Mouse (Mus musculus) liver, adult 2 months (tissue): ENCODE measurements around the gene L3mbtl4. TPM values are rescaled to one million over a fixed set of nuclear protein-coding genes. Genes with fewer than 3 reads are reported as not detected.

Experiments
- DNase-seq: peaks from one replicate; pipeline ENCODE4 v3.0.0-alpha.2; 2011; ENCODE audit warnings: low read depth, low spot score; ENCODE audit errors: extremely low read depth
- H3K27ac ChIP-seq: fragments of 200-500 bp; replicated peaks from 2 replicates; pipeline ENCODE4 v1.5.1; 2012; ENCODE audit warnings: low read depth, mild to moderate bottlenecking, control low read depth, inconsistent platforms, low read length; ENCODE audit not compliant: insufficient read depth
- H3K27me3 ChIP-seq: fragments of 200-500 bp; 2 replicates; pipeline ENCODE4 v1.6.1; 2012; ENCODE audit warnings: mild to moderate bottlenecking, moderate library complexity, low read length, inconsistent platforms; ENCODE audit not compliant: control insufficient read depth, insufficient read depth
- H3K36me3 ChIP-seq: fragments of 200-500 bp; 2 replicates; pipeline ENCODE4 v1.6.1; 2012; ENCODE audit warnings: low read length, inconsistent platforms; ENCODE audit not compliant: control insufficient read depth, insufficient read depth
- H3K4me1 ChIP-seq: fragments of 200-500 bp; 2 replicates; pipeline ENCODE4 v1.6.1; 2011; ENCODE audit warnings: low read length; ENCODE audit not compliant: control insufficient read depth, insufficient read depth
- H3K4me3 ChIP-seq: fragments of 200-500 bp; 2 replicates; pipeline ENCODE4 v1.5.1; 2011; ENCODE audit warnings: low read depth, mild to moderate bottlenecking, control low read depth, low read length, moderate library complexity; ENCODE audit not compliant: insufficient read depth
- H3K79me2 ChIP-seq: fragments of 200-500 bp; 2 replicates; pipeline ENCODE4 v1.6.1; 2012; ENCODE audit warnings: inconsistent platforms, mild to moderate bottlenecking, low read length, moderate library complexity; ENCODE audit not compliant: control insufficient read depth, insufficient read depth
- H3K9ac ChIP-seq: fragments of 200-500 bp; 2 replicates; pipeline ENCODE4 v1.6.1; 2012; ENCODE audit warnings: low read depth, mild to moderate bottlenecking, control low read depth, inconsistent platforms, low read length
- CTCF ChIP-seq: fragments of 200-500 bp; IDR thresholded peaks from 2 replicates; pipeline ENCODE4 v1.5.1; 2011; ENCODE audit warnings: low read depth, low read length, control low read depth
- POLR2A ChIP-seq: fragments of 200-500 bp; IDR thresholded peaks from 2 replicates; pipeline ENCODE4 v1.6.1; 2011; ENCODE audit warnings: low read length, control low read depth; ENCODE audit not compliant: insufficient read depth; ENCODE audit errors: extremely low read depth
- WGBS: fragments of 180-500 bp; shearing (Covaris S2); methylation state at CpG from one replicate; pipeline ENCODE4 v1.1.7; 2018; 5-methylcytosine and 5-hydroxymethylcytosine counted together
- polyA plus RNA-seq: library from polyadenylated mRNA; depleted of rRNA; stranded (reverse); fragments of >200 nt; gene quantifications from 2 replicates; pipeline ENCODE4 v1.2.3, GENCODE M21; 2012
- total RNA-seq: library from RNA; depleted of rRNA; stranded (reverse); fragments of >200 nt; gene quantifications from 2 replicates; pipeline ENCODE4 v1.2.3, GENCODE M21; 2014

Gene L3mbtl4
- total and polyA plus RNA-seq, 2 experiments, result not detected

GRCm38 (mm10) chr17:68748296-68748695 lies 474.7 kb downstream of the L3mbtl4 start:
- WGBS, result 48% methylated on average over 1 of the region's 1 CpGs
- Histone ChIP-seq H3K4me3 (no peak overlapping the region), H3K27ac (no peak overlapping the region), H3K36me3 (no peaks in the 10 kb centered on the region), H3K4me1 (no peaks in the 10 kb centered on the region), H3K79me2 (no peaks in the 10 kb centered on the region), H3K27me3 (no peaks in the 10 kb centered on the region), H3K9ac (no peak overlapping the region)
- no peak for TF ChIP-seq POLR2A
- TF ChIP-seq CTCF, result no peak
- DNase-seq, result no peak

- 72% methylated on average over 6 of the region's 6 CpGs for WGBS
- Histone ChIP-seq H3K27ac (no peak overlapping the region), H3K4me3 (no peak overlapping the region), H3K36me3 (no peaks in the 10 kb centered on the region), H3K79me2 (no peaks in the 10 kb centered on the region), H3K4me1 (no peaks in the 10 kb centered on the region), H3K27me3 (no peaks in the 10 kb centered on the region), H3K9ac (no peak overlapping the region)
- TF ChIP-seq CTCF (no peak), POLR2A (no peak)
- DNase-seq, result no peak
Measured at GRCm38 (mm10) chr17:68750513-68750912, 476.9 kb downstream of the L3mbtl4 start.

- Histone ChIP-seq H3K79me2 (no peaks in the 10 kb centered on the region), H3K4me1 (no peaks in the 10 kb centered on the region), H3K9ac (no peak overlapping the region), H3K27me3 (no peaks in the 10 kb centered on the region), H3K4me3 (no peak overlapping the region), H3K36me3 (no peaks in the 10 kb centered on the region), H3K27ac (no peak overlapping the region)
- WGBS, result 71% methylated on average over 7 of the region's 7 CpGs
- DNase-seq, result no peak
- TF ChIP-seq POLR2A (no peak), CTCF (no peak)
Measured at GRCm38 (mm10) chr17:68753112-68753511, 479.5 kb downstream of the L3mbtl4 start.

GRCm38 (mm10) chr17:68754789-68755188 lies 481.2 kb downstream of the L3mbtl4 start:
- no peak overlapping the region for H3K4me3 ChIP-seq
- no peak overlapping the region for H3K9ac ChIP-seq
- H3K4me1 ChIP-seq, result no peaks in the 10 kb centered on the region
- no peaks in the 10 kb centered on the region for H3K79me2 ChIP-seq
- no peaks in the 10 kb centered on the region for H3K27me3 ChIP-seq
- no peak overlapping the region for H3K27ac ChIP-seq
- no peak for TF ChIP-seq POLR2A
- TF ChIP-seq CTCF, result no peak
- WGBS, result 82% methylated on average over 11 of the region's 11 CpGs
- H3K36me3 ChIP-seq, result no peaks in the 10 kb centered on the region
- no peak for DNase-seq

- Histone ChIP-seq H3K27ac (no peak overlapping the region), H3K27me3 (no peaks in the 10 kb centered on the region), H3K4me3 (no peak overlapping the region), H3K36me3 (no peaks in the 10 kb centered on the region), H3K79me2 (no peaks in the 10 kb centered on the region), H3K4me1 (no peaks in the 10 kb centered on the region), H3K9ac (no peak overlapping the region)
- DNase-seq, result no peak
- TF ChIP-seq POLR2A (no peak), CTCF (no peak)
- WGBS, result 50% methylated on average over 5 of the region's 5 CpGs
Measured at GRCm38 (mm10) chr17:68758428-68758827, 484.8 kb downstream of the L3mbtl4 start.

- Histone ChIP-seq H3K4me1 (no peaks in the 10 kb centered on the region), H3K4me3 (no peak overlapping the region), H3K27me3 (no peaks in the 10 kb centered on the region), H3K36me3 (no peaks in the 10 kb centered on the region), H3K27ac (no peak overlapping the region), H3K9ac (no peak overlapping the region), H3K79me2 (no peaks in the 10 kb centered on the region)
- WGBS, result 76% methylated on average over 3 of the region's 3 CpGs
- DNase-seq, result no peak
- no peak for TF ChIP-seq CTCF
- TF ChIP-seq POLR2A, result no peak
Measured at GRCm38 (mm10) chr17:68758936-68759335, 485.3 kb downstream of the L3mbtl4 start.
